Mouse (Mus musculus) neural tube, embryonic 11.5 days (tissue): ENCODE measurements at regions not wholly inside any gene's neighbourhood (a gene's known extent, or its start where the extent isn't known, plus 50 kb on each side); places are given as distances from the start of the nearest gene placed in this dataset.
A peak's percentile ranks its signal among the peaks of the same experiment; 100 is the strongest.

Source experiments
- ATAC-seq: fragments of 200-750 bp; cut with Nextera tagmentation; 2 replicates; pipeline ENCODE4 v1.8.0; 2017; ENCODE audit warnings: moderate number of reproducible peaks, mild to moderate bottlenecking, moderate TSS enrichment, moderate library complexity; ENCODE audit not compliant: insufficient read depth, low FRiP score, low TSS enrichment
- DNase-seq: peaks from one replicate; pipeline ENCODE4 v3.0.0-alpha.2; 2015; ENCODE audit warnings: low spot score
- H3K27ac ChIP-seq: fragments of 300-500 bp; sonication (generic); 2 replicates; pipeline ENCODE4 v1.5.1; 2014; ENCODE audit warnings: low read depth, mild to moderate bottlenecking, low read length
- H3K27me3 ChIP-seq: fragments of 300-500 bp; sonication (generic); 2 replicates; pipeline ENCODE4 v1.6.1; 2014; ENCODE audit warnings: mild to moderate bottlenecking, low read length, mixed read lengths; ENCODE audit not compliant: control insufficient read depth, insufficient read depth
- H3K36me3 ChIP-seq: fragments of 300-500 bp; sonication (generic); 2 replicates; pipeline ENCODE4 v1.6.1; 2014; ENCODE audit warnings: mild to moderate bottlenecking, low read length, moderate library complexity, mixed read lengths; ENCODE audit not compliant: control insufficient read depth, insufficient read depth
- H3K4me1 ChIP-seq: fragments of 300-500 bp; sonication (generic); 2 replicates; pipeline ENCODE4 v1.6.1; 2014; ENCODE audit warnings: low read length, mixed read lengths; ENCODE audit not compliant: control insufficient read depth, insufficient read depth
- H3K4me2 ChIP-seq: fragments of 300-500 bp; sonication (generic); 2 replicates; pipeline ENCODE4 v1.6.1; 2014; ENCODE audit warnings: low read depth, mild to moderate bottlenecking, moderate library complexity
- H3K4me3 ChIP-seq: fragments of 300-500 bp; sonication (generic); 2 replicates; pipeline ENCODE4 v1.5.1; 2014; ENCODE audit warnings: low read depth, low read length
- H3K9ac ChIP-seq: fragments of 300-500 bp; sonication (generic); 2 replicates; pipeline ENCODE4 v1.6.1; 2014; ENCODE audit warnings: mild to moderate bottlenecking, low read length
- H3K9me3 ChIP-seq: fragments of 300-500 bp; sonication (generic); 2 replicates; pipeline ENCODE4 v1.6.1; 2016; ENCODE audit warnings: low read length; ENCODE audit not compliant: control insufficient read depth
- WGBS: fragments of 180-500 bp; shearing (Covaris S2); extraction: QIAGEN DNeasy Blood & Tissue Kit; methylation state at CpG from one replicate; pipeline ENCODE4 v1.1.7; 2014; 5-methylcytosine and 5-hydroxymethylcytosine counted together

- peak; percentile 31 for DNase-seq
- Histone ChIP-seq H3K9ac (no peak overlapping the region), H3K4me1 (peaks cover 19% of the 10 kb centered on the region), H3K27me3 (no peaks in the 10 kb centered on the region), H3K27ac (no peak overlapping the region), H3K9me3 (no peaks in the 10 kb centered on the region), H3K36me3 (no peaks in the 10 kb centered on the region), H3K4me3 (no peak overlapping the region), H3K4me2 (peak overlapping the region; percentile 28)
- WGBS: 73% methylated on average over 17 of the region's 17 CpGs
- no peak for ATAC-seq
Observed at GRCm38 (mm10) chr7:73593645-73594385, 52.2 kb upstream of the Chd2 start.

GRCm38 (mm10) chr7:73592857-73593256, 51.2 kb upstream of the Chd2 start:
- Histone ChIP-seq H3K27ac (no peak overlapping the region), H3K4me1 (peaks cover 19% of the 10 kb centered on the region), H3K9ac (no peak overlapping the region), H3K27me3 (no peaks in the 10 kb centered on the region), H3K4me3 (no peak overlapping the region), H3K36me3 (no peaks in the 10 kb centered on the region), H3K4me2 (no peak overlapping the region), H3K9me3 (no peaks in the 10 kb centered on the region)
- 91% methylated on average over 5 of the region's 5 CpGs for WGBS
- no peak for ATAC-seq
- DNase-seq: no peak
